Mouse (Mus musculus) lung, adult 2 months (tissue): ENCODE results near the gene Tdrd9. TPM values are rescaled to one million over a fixed set of nuclear protein-coding genes. Genes with fewer than 3 reads are reported as not detected.
"Not testable (repeated sequence)": the region's sequence is repeated elsewhere in the genome, so short reads cannot be mapped to it uniquely, and the experiment has no call there.

Experiments used
- DNase-seq: peaks from one replicate; pipeline ENCODE4 v3.0.0; 2022
- H3K4me1 ChIP-seq: fragments of 200-500 bp; 2 replicates; pipeline ENCODE4 v1.6.1; 2011; ENCODE audit warnings: low read length; ENCODE audit not compliant: control insufficient read depth, insufficient read depth
- H3K4me3 ChIP-seq: fragments of 200-500 bp; replicated peaks from 2 replicates; pipeline ENCODE3; 2011; ENCODE audit warnings: low read depth, mild to moderate bottlenecking, control low read depth, low read length; ENCODE audit errors: extremely low read depth
- CTCF ChIP-seq: fragments of 200-500 bp; IDR thresholded peaks from 2 replicates; pipeline ENCODE4 v1.5.1; 2011; ENCODE audit warnings: mild to moderate bottlenecking, low read length, control low read depth; ENCODE audit not compliant: insufficient read depth
- POLR2A ChIP-seq: fragments of 200-500 bp; IDR thresholded peaks from 2 replicates; pipeline ENCODE4 v1.6.1; 2011; ENCODE audit warnings: low read depth, mild to moderate bottlenecking, control low read depth, low read length, borderline replicate concordance; ENCODE audit errors: extremely low read depth
- WGBS: fragments of 180-500 bp; shearing (Covaris S2); methylation state at CpG from one replicate; pipeline ENCODE4 v1.1.7; 2018; 5-methylcytosine and 5-hydroxymethylcytosine counted together
- polyA plus RNA-seq: library from polyadenylated mRNA; depleted of rRNA; stranded (reverse); fragments of >200 nt; gene quantifications from 2 replicates; pipeline ENCODE4 v1.2.3, GENCODE M21; 2012

The Tdrd9 gene
- polyA plus RNA-seq, 1 experiment = 0.09 TPM

DNA sequence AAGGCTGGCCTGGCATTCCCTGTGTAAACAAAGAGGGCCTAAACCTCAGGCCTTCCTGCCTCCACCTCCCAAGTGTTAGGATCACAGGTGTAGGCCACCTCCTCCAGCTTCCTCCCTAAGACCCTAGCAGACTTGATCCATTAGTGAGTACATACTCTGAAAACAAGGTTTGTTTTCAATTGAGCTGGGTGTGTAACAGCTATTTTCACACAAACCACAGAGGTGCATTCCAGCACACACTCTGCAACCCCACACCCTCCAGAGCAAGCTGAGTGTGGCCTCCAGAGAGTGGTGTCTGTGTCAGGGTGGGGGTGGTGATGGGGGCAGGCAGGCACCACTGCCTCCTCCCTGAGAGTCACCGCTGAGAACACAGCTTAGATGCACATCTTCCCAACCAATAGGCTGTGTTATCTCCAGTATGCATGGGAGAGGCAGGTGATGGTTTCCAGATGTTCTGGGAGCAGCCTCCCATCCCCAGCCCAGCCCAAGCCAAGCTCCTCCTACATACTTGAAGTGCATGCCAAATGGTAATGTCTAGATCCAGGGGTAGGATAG, 32.7 kb upstream of the Tdrd9 start:
- TF ChIP-seq POLR2A (no peak), CTCF (no peak)
- Histone ChIP-seq H3K4me3 (no peak overlapping the region), H3K4me1 (peaks cover 13% of the 10 kb centered on the region)
- 63% methylated on average over 1 of the region's 1 CpGs for WGBS
- DNase-seq = no peak

GRCm38 (mm10) chr12:111943421-111944064, 27.8 kb upstream of the Tdrd9 start:
- TF ChIP-seq POLR2A (no peak), CTCF (no peak)
- peak; percentile 32 for DNase-seq
- no peak overlapping the region for H3K4me3 ChIP-seq
- WGBS = 60% methylated on average over 10 of the region's 10 CpGs
- peaks cover 23% of the 10 kb centered on the region for H3K4me1 ChIP-seq

DNA sequence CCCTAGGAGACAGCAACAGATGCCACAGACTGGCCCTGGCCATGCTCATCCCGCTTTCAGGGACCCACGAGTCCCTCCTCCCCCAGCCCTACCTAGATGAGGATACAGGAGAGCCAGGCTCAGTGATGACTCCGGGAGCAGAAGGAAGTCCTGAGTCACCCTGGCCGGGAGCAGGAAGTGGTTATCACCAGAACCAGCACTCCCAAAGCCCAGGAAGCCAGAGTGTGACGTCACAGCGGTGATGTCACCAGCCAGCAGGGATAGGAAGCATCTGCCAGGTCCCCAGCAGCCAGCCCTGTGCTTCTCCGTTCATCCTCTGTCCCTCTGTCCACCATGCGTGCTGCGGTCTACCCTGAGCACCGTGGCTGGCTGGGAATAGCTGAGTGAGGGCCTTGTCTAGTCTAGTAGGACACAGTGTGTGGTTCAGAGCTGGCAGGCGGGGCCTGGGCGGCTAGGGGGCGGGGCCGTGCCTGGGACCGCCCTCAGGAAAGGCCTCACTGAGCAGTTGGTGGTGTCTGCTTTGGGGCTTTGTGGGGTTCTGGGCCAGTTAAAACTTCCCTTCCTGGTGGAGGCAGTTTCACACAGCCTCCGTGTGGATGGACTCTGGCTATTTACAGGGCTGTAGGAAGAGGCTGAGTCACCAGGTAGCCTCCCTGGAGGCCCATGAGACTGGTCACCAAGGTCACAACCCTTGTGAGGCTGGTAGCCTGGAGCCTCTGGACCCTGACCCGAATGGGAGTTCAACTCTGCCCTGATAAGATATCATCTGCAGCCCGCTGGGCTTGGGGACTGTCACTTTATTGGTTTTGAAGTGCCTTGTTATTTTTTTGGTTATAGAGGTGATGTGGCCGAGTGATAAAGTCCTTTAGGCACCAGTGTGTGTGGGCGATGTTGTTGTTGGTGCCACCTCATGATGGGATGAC, 27.0 kb upstream of the Tdrd9 start:
- DNase-seq, H3K4me3 ChIP-seq: not testable (repeated sequence)
- 42% methylated on average over 17 of the region's 20 CpGs for WGBS
- peaks cover 23% of the 10 kb centered on the region for H3K4me1 ChIP-seq

- peaks cover 23% of the 10 kb centered on the region for H3K4me1 ChIP-seq
- TF ChIP-seq POLR2A = peak; percentile 14; the same call in 1 of the 2 replicates
- TF ChIP-seq CTCF = no peak
- DNase-seq = peak; percentile 43
- H3K4me3 ChIP-seq = no peak overlapping the region
- WGBS = 25% methylated on average over 8 of the region's 8 CpGs
These were observed 26.2 kb upstream of the Tdrd9 start for GRCm38 (mm10) chr12:111945115-111945514.

DNA sequence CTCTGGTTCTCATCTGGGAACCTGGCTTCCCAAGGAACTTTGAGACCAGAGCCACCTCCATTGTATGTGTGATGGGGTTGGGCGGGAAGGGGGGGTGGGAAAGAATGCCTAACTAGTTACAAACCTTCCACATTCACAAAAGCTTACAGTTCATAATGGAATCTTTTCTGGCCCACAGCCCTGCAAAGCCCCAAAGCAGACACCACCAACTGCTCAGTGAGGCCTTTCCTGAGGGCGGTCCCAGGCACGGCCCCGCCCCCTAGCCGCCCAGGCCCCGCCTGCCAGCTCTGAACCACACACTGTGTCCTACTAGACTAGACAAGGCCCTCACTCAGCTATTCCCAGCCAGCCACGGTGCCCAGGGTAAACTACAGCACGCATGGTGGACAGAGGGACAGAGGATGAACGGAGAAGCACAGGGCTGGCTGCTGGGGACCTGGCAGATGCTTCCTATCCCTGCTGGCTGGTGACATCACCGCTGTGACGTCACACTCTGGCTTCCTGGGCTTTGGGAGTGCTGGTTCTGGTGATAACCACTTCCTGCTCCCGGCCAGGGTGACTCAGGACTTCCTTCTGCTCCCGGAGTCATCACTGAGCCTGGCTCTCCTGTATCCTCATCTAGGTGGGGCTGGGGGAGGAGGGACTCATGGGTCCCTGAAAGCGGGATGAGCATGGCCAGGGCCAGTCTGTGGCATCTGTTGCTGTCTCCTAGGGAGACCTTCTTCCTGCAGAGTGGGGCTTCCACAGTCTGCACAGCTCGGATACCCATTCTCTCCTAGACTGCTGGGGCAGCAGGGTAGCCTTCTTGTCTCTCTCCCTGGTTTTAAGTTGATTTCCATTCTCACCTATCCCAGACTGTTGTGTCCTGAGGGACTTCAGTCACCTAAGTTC, 25.3 kb upstream of the Tdrd9 start:
- 33% methylated on average over 15 of the region's 15 CpGs for WGBS
- peaks cover 23% of the 10 kb centered on the region for H3K4me1 ChIP-seq
- DNase-seq = peak; percentile 27

GRCm38 (mm10) chr12:111946716-111947115, 24.6 kb upstream of the Tdrd9 start:
- TF ChIP-seq POLR2A = no peak
- TF ChIP-seq CTCF = peak; percentile 96
- 5% methylated on average over 2 of the region's 2 CpGs for WGBS
- peak; percentile 59 for DNase-seq

More for the DNA sequence above, 25.3 kb upstream of the Tdrd9 start:
- H3K4me3 ChIP-seq = not testable (repeated sequence)

GRCm38 (mm10) chr12:111950486-111950885, 20.9 kb upstream of the Tdrd9 start:
- H3K4me1 ChIP-seq = peaks cover 11% of the 10 kb centered on the region
- TF ChIP-seq POLR2A (no peak), CTCF (no peak)
- 42% methylated on average over 5 of the region's 5 CpGs for WGBS
- H3K4me3 ChIP-seq = no peak overlapping the region
- DNase-seq = no peak

More at GRCm38 (mm10) chr12:111946716-111947115, 24.6 kb upstream of the Tdrd9 start:
- no peak overlapping the region for H3K4me3 ChIP-seq
- peaks cover 24% of the 10 kb centered on the region for H3K4me1 ChIP-seq

- TF ChIP-seq CTCF (no peak), POLR2A (no peak)
- no peak overlapping the region for H3K4me3 ChIP-seq
- H3K4me1 ChIP-seq = peaks cover 6% of the 10 kb centered on the region
- DNase-seq = no peak
- WGBS = 29% methylated on average over 5 of the region's 5 CpGs
These were observed 19.7 kb upstream of the Tdrd9 start for GRCm38 (mm10) chr12:111951701-111952100.

GRCm38 (mm10) chr12:111956173-111956572, 15.2 kb upstream of the Tdrd9 start:
- no peak for TF ChIP-seq CTCF
- TF ChIP-seq POLR2A = no peak
- H3K4me1 ChIP-seq = peaks cover 6% of the 10 kb centered on the region
- no peak overlapping the region for H3K4me3 ChIP-seq
- WGBS = 80% methylated on average over 5 of the region's 5 CpGs
- no peak for DNase-seq
